Mouse (Mus musculus) stomach, postnatal 0 days (tissue): ENCODE results near the gene Hmgb4. TPM values are rescaled to one million over a fixed set of nuclear protein-coding genes. Genes with fewer than 3 reads are reported as not detected.

ENCODE experiments used
- ATAC-seq: fragments of 200-750 bp; cut with Nextera tagmentation; 2 replicates; pipeline ENCODE4 v1.8.0; 2017; ENCODE audit not compliant: low FRiP score, low TSS enrichment
- DNase-seq: peaks from one replicate; pipeline ENCODE4 v3.0.0-alpha.2; 2016; ENCODE audit warnings: low spot score
- H3K27ac ChIP-seq: fragments of 300-500 bp; sonication (generic); replicated peaks from 2 replicates; pipeline ENCODE4 v1.5.1; 2014; ENCODE audit warnings: mild to moderate bottlenecking, control low read depth
- H3K27me3 ChIP-seq: fragments of 300-500 bp; sonication (generic); 2 replicates; pipeline ENCODE4 v1.6.1; 2014; ENCODE audit warnings: low read length; ENCODE audit not compliant: control insufficient read depth, insufficient read depth
- H3K36me3 ChIP-seq: fragments of 300-500 bp; sonication (generic); 2 replicates; pipeline ENCODE4 v1.6.1; 2014; ENCODE audit warnings: low read length, mixed read lengths; ENCODE audit not compliant: control insufficient read depth, insufficient read depth
- H3K4me1 ChIP-seq: fragments of 300-500 bp; sonication (generic); replicated peaks from 2 replicates; pipeline ENCODE4 v1.6.1; 2014; ENCODE audit warnings: antibody characterized with exemption; ENCODE audit not compliant: control insufficient read depth, insufficient read depth
- H3K4me2 ChIP-seq: fragments of 300-500 bp; sonication (generic); replicated peaks from 2 replicates; pipeline ENCODE4 v1.6.1; 2014; ENCODE audit warnings: low read depth, mild to moderate bottlenecking, control low read depth, moderate library complexity
- H3K4me3 ChIP-seq: fragments of 300-500 bp; sonication (generic); 2 replicates; pipeline ENCODE4 v1.5.1; 2014; ENCODE audit warnings: low read depth, low read length, control low read depth
- H3K9ac ChIP-seq: fragments of 300-500 bp; sonication (generic); 2 replicates; pipeline ENCODE4 v1.6.1; 2014; ENCODE audit warnings: mild to moderate bottlenecking, low read length, control low read depth, mixed read lengths
- H3K9me3 ChIP-seq: fragments of 300-500 bp; sonication (generic); 2 replicates; pipeline ENCODE4 v1.6.1; 2016; ENCODE audit warnings: low read length; ENCODE audit not compliant: control insufficient read depth
- CTCF ChIP-seq: IDR thresholded peaks from 2 replicates; pipeline ENCODE4 v1.5.1; 2016; ENCODE audit warnings: antibody characterized with exemption, low read depth, mild to moderate bottlenecking, moderate library complexity
- EP300 ChIP-seq: optimal IDR thresholded peaks from 2 replicates; pipeline ENCODE3; 2016; ENCODE audit warnings: antibody characterized with exemption
- WGBS: fragments of 180-500 bp; shearing (Covaris S2); extraction: QIAGEN DNeasy Blood & Tissue Kit; methylation state at CpG from one replicate; pipeline ENCODE4 v1.1.7; 2014; 5-methylcytosine and 5-hydroxymethylcytosine counted together
- polyA plus RNA-seq: library from polyadenylated mRNA; unstranded; fragments of >200 nt; fragmentation: Nextera tagmentation; extraction: Ambion mirVana; gene quantifications from 2 replicates; pipeline ENCODE4 v1.2.1, GENCODE M21; 2015

The Hmgb4 gene
- polyA plus RNA-seq, 1 experiment from 2014 or later: not detected

DNA sequence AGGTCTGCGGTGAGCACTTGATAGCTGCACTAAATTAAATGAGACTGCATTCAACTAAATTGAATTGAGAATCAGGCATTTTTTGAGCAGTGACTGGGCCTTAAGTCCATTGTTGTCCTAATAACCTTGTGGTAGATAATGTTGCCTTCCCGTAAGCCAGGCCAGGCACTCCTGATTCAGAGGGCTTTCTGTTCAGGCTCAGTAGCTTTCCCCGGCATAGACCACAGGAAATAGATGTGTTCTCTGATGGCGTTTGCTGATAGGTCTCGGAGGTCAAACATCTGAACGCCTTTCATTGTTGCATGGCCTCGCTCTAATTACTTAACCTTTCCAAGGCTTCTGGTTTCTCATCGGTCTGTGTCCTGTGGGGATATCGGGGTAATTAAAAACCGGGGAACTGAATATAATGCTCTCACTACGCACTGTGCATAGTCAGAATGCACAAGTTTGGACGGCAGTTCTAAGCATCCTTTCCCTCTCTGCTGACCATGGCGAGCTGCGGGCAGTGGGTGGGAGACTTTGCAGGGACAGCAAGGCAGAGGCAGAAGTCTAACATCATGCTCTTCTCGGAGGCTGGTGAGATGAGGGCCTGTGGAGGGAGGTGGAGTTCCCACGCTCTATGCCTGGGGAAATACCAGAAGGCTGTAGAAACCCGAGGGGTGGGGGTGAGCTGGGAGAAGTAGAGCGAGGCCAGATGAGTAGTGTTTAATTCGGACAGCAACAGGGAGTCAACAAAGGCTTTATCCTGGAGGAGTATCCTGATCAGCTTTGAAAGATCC lies 19.5 kb downstream of the Hmgb4 start:
- ATAC-seq: no peak
- TF ChIP-seq EP300 (no peak), CTCF (no peak)
- WGBS: 41% methylated on average over 19 of the region's 19 CpGs

DNA sequence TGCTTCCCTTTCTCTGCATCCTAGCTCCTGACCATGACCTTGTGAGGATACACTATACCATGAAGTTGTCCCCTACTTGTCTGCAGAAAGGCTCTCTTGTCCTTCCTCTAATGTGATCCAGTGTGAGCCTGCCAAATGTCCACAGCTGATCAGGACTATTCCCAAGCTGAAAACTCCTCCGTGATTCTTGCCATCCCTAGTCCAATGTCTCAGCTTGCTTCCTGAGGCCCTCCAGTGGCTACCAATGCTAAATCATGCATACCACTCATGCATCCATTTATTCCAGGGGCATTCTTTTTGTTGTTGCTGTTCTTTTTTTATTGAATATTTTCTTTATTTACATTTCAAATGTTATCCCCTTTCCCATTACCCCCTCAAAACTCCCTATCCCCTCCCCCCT lies 21.6 kb downstream of the Hmgb4 start:
- H3K36me3 ChIP-seq: no peaks in the 10 kb centered on the region
- no peak for ATAC-seq
- no peaks in the 10 kb centered on the region for H3K27me3 ChIP-seq
- no peak overlapping the region for H3K27ac ChIP-seq
- 28% methylated on average over 1 of the region's 1 CpGs for WGBS
- TF ChIP-seq CTCF (peak; percentile 7; the same call in 1 of the 2 replicates), EP300 (no peak)
- H3K4me1 ChIP-seq: no peaks in the 10 kb centered on the region
- H3K4me3 ChIP-seq: no peak overlapping the region
- no peak overlapping the region for H3K4me2 ChIP-seq
- no peak for DNase-seq
- no peak overlapping the region for H3K9ac ChIP-seq
- H3K9me3 ChIP-seq: no peaks in the 10 kb centered on the region

More for the DNA sequence above, 19.5 kb downstream of the Hmgb4 start:
- Histone ChIP-seq H3K27me3 (no peaks in the 10 kb centered on the region), H3K27ac (no peak overlapping the region), H3K36me3 (no peaks in the 10 kb centered on the region), H3K4me3 (no peak overlapping the region), H3K4me2 (no peak overlapping the region), H3K9me3 (no peaks in the 10 kb centered on the region), H3K4me1 (no peaks in the 10 kb centered on the region), H3K9ac (no peak overlapping the region)
- DNase-seq: no peak

DNA sequence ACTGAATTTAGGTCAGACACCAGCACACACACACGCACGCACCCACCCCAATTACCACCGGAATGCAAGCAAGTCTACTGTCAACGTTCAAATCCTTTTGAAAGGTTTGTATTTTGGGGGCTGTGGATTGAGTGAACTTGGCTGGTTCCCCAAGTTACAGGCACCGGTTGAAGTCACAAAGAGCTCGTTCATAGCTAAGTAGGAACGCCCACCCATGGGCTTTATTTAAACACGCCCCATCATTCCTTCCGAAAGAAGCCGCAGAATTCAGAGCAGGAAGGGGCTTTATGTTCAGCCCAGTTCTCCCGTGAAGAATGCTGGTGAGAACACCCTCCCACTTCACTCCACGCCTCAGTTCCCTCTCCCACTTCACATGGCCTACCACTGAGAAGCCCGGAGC lies 27.3 kb downstream of the Hmgb4 start:
- H3K27me3 ChIP-seq: no peaks in the 10 kb centered on the region
- DNase-seq (no peak), ATAC-seq (no peak)
- no peak overlapping the region for H3K9ac ChIP-seq
- no peaks in the 10 kb centered on the region for H3K4me1 ChIP-seq
- H3K9me3 ChIP-seq: no peaks in the 10 kb centered on the region
- H3K27ac ChIP-seq: no peak overlapping the region
- no peak overlapping the region for H3K4me2 ChIP-seq
- no peak overlapping the region for H3K4me3 ChIP-seq
- no peaks in the 10 kb centered on the region for H3K36me3 ChIP-seq
- WGBS: 69% methylated on average over 13 of the region's 13 CpGs
- TF ChIP-seq EP300: no peak
- TF ChIP-seq CTCF: no peak

DNA sequence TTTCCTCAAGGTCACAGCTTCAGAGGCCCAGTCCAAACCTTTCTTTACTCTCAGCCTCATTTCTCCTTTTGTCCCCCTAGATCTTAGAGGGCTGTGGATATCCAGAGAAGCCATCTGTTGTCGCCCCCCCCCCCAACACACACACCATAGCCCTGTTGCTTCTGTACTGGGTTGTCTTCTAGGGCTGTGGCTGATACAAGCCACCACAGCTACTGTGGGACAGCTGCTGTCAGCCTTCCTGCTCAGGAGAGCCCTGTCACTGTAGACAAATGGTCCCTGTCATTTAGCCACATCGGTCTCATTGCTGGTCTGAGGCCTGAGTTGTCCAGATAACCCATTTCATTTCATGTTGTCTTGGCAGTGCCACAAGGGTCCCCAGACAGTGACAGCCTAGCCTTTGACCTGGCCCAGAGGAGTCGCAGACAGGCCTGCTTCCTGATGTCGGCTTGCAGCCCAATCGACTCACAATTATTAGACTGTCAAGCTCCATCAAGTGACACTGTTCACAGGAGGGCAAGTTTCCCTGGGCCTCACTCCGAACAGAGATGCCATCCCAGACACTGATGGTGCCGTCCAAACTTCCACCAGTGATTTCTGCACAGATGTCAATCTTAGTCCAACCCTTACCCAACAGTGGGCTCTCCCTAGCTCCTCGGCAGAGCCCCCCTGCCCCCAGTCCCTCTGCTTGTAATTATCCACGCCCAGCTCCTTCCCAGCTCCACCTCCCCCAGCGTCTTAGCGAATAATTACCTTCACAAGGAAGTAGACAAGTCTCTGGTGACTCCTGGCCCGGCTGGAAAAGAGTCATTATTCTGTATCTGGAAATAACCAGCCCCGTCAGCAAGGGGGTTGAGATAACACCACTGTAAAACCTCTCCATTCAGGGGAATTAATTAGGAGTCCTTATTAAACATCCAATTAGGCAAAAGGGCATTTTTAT lies 33.1 kb downstream of the Hmgb4 start:
- Histone ChIP-seq H3K4me3 (no peak overlapping the region), H3K4me2 (no peak overlapping the region), H3K27me3 (no peaks in the 10 kb centered on the region), H3K9ac (no peak overlapping the region), H3K9me3 (no peaks in the 10 kb centered on the region), H3K27ac (no peak overlapping the region), H3K4me1 (no peaks in the 10 kb centered on the region), H3K36me3 (no peaks in the 10 kb centered on the region)
- ATAC-seq: no peak; the same call in 1 of the 2 replicates
- DNase-seq: no peak
- no peak for TF ChIP-seq CTCF
- TF ChIP-seq EP300: no peak
- 55% methylated on average over 12 of the region's 13 CpGs for WGBS

DNA sequence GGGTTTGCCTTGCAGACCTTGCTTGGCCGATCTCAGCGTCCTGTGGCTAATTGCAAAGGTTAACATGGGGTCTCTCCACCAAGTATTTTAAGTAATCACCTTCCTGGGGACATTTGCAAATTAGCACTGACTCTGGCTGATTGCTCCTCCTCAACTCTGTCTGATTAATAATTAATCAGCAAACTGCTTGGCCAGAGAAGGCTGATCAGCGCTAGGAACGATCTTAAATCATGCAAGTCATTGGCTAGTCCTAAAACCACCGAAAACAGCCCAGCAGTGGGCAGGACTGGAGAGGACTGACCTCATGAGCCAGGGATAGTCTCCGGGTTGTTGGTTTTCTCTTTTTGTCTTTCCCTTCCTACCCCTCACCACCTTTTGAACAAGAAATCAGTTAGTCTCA lies 36.3 kb downstream of the Hmgb4 start:
- Histone ChIP-seq H3K27me3 (no peaks in the 10 kb centered on the region), H3K36me3 (no peaks in the 10 kb centered on the region), H3K27ac (no peak overlapping the region), H3K4me3 (no peak overlapping the region), H3K9ac (no peak overlapping the region), H3K9me3 (no peaks in the 10 kb centered on the region), H3K4me2 (no peak overlapping the region), H3K4me1 (no peaks in the 10 kb centered on the region)
- 49% methylated on average over 6 of the region's 6 CpGs for WGBS
- DNase-seq (no peak), ATAC-seq (no peak)
- no peak for TF ChIP-seq EP300
- TF ChIP-seq CTCF: no peak
